Mouse (Mus musculus): Measurements from ENCODE around the gene Olfr872. TPM values are rescaled to one million over a fixed set of nuclear protein-coding genes. Genes with fewer than 3 reads are reported as not detected.
"Not testable (repeated sequence)": the region's sequence is repeated elsewhere in the genome, so short reads cannot be mapped to it uniquely, and the experiment has no call there.

Gene Olfr872
- not detected in 2 replicates for polyA plus RNA-seq (2016; fragmentation: Nextera tagmentation; extraction: Ambion mirVana)

DNA sequence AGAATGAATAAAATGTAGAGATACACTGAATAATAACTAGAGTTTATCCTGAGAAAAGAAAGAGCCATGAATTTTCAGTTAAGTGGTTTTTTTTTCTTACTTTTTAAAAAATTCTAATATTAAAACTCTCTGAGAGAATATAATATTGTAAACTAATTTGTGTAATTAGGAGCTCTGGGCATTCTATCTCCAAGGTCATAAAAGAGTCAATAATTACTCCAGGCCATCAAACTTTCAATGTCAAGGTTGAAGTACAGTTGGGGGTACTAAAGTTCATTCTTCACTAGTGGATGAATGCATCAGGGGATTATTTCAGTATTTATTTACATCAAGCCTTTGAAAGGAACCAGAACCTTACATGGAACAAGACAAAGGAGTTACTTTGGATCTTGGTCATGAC, at the start of gene Olfr872:
Gene Olfr872, plus strand, starts transcription at position 301 of the 400 bp plus-strand sequence.
- H3K9me3 ChIP-seq (replicated peaks) = peaks cover 9% of the 10 kb centered on the region
- no peak within 1 kb of the TSS for H3K4me3 ChIP-seq
- H3K36me3 ChIP-seq = no peaks in the 10 kb centered on the region
- H3K9ac ChIP-seq = no peak within 1 kb of the TSS
- no peaks in the 10 kb centered on the region for H3K27me3 ChIP-seq (replicated peaks)
- H3K27ac ChIP-seq (ENCODE audit: poor library complexity, severe bottlenecking) = no peak within 1 kb of the TSS
- ATAC-seq (ENCODE audit: insufficient number of reproducible peaks, low FRiP score) = no peak
- H3K4me1 ChIP-seq (replicated peaks) = no peaks in the 10 kb centered on the region
- H3K4me2 ChIP-seq = no peak within 1 kb of the TSS

- no peak overlapping the region for H3K9ac ChIP-seq
- H3K4me3 ChIP-seq = no peak overlapping the region
- no peak for ATAC-seq (ENCODE audit: insufficient number of reproducible peaks, low FRiP score)
- 67% methylated on average over 1 of the region's 1 CpGs for WGBS
- peaks cover 11% of the 10 kb centered on the region for H3K9me3 ChIP-seq (replicated peaks)
- no peak overlapping the region for H3K4me2 ChIP-seq
- H3K36me3 ChIP-seq = no peaks in the 10 kb centered on the region
- no peaks in the 10 kb centered on the region for H3K27me3 ChIP-seq (replicated peaks)
- H3K27ac ChIP-seq (ENCODE audit: poor library complexity, severe bottlenecking) = no peak overlapping the region
- H3K4me1 ChIP-seq (replicated peaks) = no peaks in the 10 kb centered on the region
These were observed 34.8 kb upstream of the Olfr872 start for GRCm38 (mm10) chr9:20202131-20202530.

- not testable (repeated sequence) for H3K4me3 ChIP-seq; H3K9ac ChIP-seq; H3K36me3 ChIP-seq; H3K27me3 ChIP-seq (replicated peaks); H3K4me2 ChIP-seq; H3K27ac ChIP-seq (ENCODE audit: poor library complexity, severe bottlenecking); ATAC-seq (ENCODE audit: insufficient number of reproducible peaks, low FRiP score); H3K4me1 ChIP-seq (replicated peaks)
- H3K9me3 ChIP-seq (replicated peaks) = peaks cover 11% of the 10 kb centered on the region
- WGBS = 75% methylated on average over 7 of the region's 7 CpGs
These were observed 33.4 kb upstream of the Olfr872 start for GRCm38 (mm10) chr9:20203413-20203984.

GRCm38 (mm10) chr9:20210812-20211211, 26.1 kb upstream of the Olfr872 start:
- Histone ChIP-seq H3K27me3 (replicated peaks) (no peaks in the 10 kb centered on the region), H3K4me1 (replicated peaks) (no peaks in the 10 kb centered on the region), H3K9me3 (replicated peaks) (peaks cover 3% of the 10 kb centered on the region; the same call in 1 of the 2 replicates), H3K36me3 (no peaks in the 10 kb centered on the region), H3K4me3 (no peak overlapping the region), H3K27ac (ENCODE audit: poor library complexity, severe bottlenecking) (no peak overlapping the region), H3K4me2 (no peak overlapping the region), H3K9ac (no peak overlapping the region)
- WGBS = 36% methylated on average over 1 of the region's 1 CpGs
- ATAC-seq (ENCODE audit: insufficient number of reproducible peaks, low FRiP score) = no peak

DNA sequence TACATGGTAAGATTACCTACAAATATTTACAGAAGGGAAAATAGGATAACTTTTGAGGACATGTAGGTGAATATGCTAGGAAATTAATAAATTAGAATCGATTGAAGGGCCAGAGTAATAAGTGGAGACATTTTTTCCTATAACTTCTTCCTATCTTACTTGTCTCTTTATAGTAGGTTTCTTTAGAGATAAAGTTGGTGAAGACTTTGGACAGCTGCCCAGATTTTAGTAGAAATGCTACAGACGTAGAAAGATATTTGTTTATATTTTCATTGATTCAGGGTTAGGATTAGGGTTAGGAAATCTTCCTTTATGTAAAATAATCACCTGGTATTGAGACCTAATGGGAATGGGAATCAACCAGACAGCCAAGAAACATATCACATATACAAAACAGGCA, 25.4 kb upstream of the Olfr872 start:
- no peak for ATAC-seq (ENCODE audit: insufficient number of reproducible peaks, low FRiP score)
- H3K4me2 ChIP-seq = no peak overlapping the region
- H3K4me3 ChIP-seq = no peak overlapping the region
- no peaks in the 10 kb centered on the region for H3K36me3 ChIP-seq
- WGBS = 52% methylated on average over 2 of the region's 2 CpGs
- no peak overlapping the region for H3K27ac ChIP-seq (ENCODE audit: poor library complexity, severe bottlenecking)
- H3K9me3 ChIP-seq (replicated peaks) = peaks cover 3% of the 10 kb centered on the region; the same call in 1 of the 2 replicates
- H3K27me3 ChIP-seq (replicated peaks) = no peaks in the 10 kb centered on the region
- no peak overlapping the region for H3K9ac ChIP-seq
- H3K4me1 ChIP-seq (replicated peaks) = no peaks in the 10 kb centered on the region

GRCm38 (mm10) chr9:20211907-20212306, 25.0 kb upstream of the Olfr872 start, which contains the start of gene Olfr871:
Gene Olfr871 (plus strand): TSS chr9:20212207.
- Histone ChIP-seq H3K27ac (ENCODE audit: poor library complexity, severe bottlenecking) (no peak within 1 kb of the TSS), H3K4me3 (no peak within 1 kb of the TSS), H3K9me3 (replicated peaks) (peaks cover 6% of the 10 kb centered on the region), H3K4me2 (no peak within 1 kb of the TSS), H3K4me1 (replicated peaks) (no peaks in the 10 kb centered on the region), H3K27me3 (replicated peaks) (no peaks in the 10 kb centered on the region), H3K9ac (no peak within 1 kb of the TSS), H3K36me3 (no peaks in the 10 kb centered on the region)
- ATAC-seq (ENCODE audit: insufficient number of reproducible peaks, low FRiP score) = no peak

GRCm38 (mm10) chr9:20237378-20237777, 459 bp downstream of the Olfr872 start:
- peaks cover 9% of the 10 kb centered on the region for H3K9me3 ChIP-seq (replicated peaks)
- H3K4me2 ChIP-seq = no peak overlapping the region
- H3K4me1 ChIP-seq (replicated peaks) = no peaks in the 10 kb centered on the region
- H3K27ac ChIP-seq (ENCODE audit: poor library complexity, severe bottlenecking) = no peak overlapping the region
- WGBS = 64% methylated on average over 2 of the region's 2 CpGs
- H3K9ac ChIP-seq = no peak overlapping the region
- H3K36me3 ChIP-seq = no peaks in the 10 kb centered on the region
- no peak for ATAC-seq (ENCODE audit: insufficient number of reproducible peaks, low FRiP score)
- no peak overlapping the region for H3K4me3 ChIP-seq
- no peaks in the 10 kb centered on the region for H3K27me3 ChIP-seq (replicated peaks)

DNA sequence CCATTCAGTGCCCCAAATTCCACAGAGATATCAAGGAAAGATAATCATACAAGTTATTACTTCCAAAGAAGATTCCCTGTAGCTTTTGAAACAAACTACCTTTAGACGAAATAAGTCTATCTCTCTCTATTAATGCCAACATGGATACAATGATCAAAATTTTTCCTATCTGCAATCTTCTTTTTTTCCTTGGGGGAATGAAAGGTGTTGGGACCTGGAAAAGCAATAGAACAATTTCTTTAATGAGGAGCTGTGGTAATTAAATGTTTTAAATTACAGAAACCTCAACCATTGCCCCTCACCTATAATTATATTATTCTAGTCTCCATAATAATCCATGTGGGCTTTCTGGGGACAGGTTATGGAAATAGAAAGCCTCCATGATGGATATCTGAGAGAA, 45.1 kb downstream of the Olfr872 start, which contains the start of gene Olfr39:
Gene Olfr39, plus strand, starts transcription at position 301 of the 400 bp plus-strand sequence.
- WGBS = 68% methylated on average over 1 of the region's 1 CpGs
- no peak within 1 kb of the TSS for H3K9ac ChIP-seq
- ATAC-seq (ENCODE audit: insufficient number of reproducible peaks, low FRiP score) = no peak

GRCm38 (mm10) chr9:20295562-20295961, 58.6 kb downstream of the Olfr872 start:
- not testable (repeated sequence) for H3K27ac ChIP-seq (ENCODE audit: poor library complexity, severe bottlenecking); H3K36me3 ChIP-seq; H3K27me3 ChIP-seq (replicated peaks); H3K9ac ChIP-seq; H3K4me3 ChIP-seq; H3K4me1 ChIP-seq (replicated peaks); H3K9me3 ChIP-seq (replicated peaks); H3K4me2 ChIP-seq; ATAC-seq (ENCODE audit: insufficient number of reproducible peaks, low FRiP score)
- 72% methylated on average over 5 of the region's 5 CpGs for WGBS

More for the DNA sequence above, 45.1 kb downstream of the Olfr872 start, which contains the start of gene Olfr39:
- Histone ChIP-seq H3K27me3 (replicated peaks) (no peaks in the 10 kb centered on the region), H3K27ac (ENCODE audit: poor library complexity, severe bottlenecking) (no peak within 1 kb of the TSS), H3K4me1 (replicated peaks) (no peaks in the 10 kb centered on the region), H3K4me3 (no peak within 1 kb of the TSS), H3K4me2 (no peak within 1 kb of the TSS), H3K36me3 (no peaks in the 10 kb centered on the region), H3K9me3 (replicated peaks) (no peaks in the 10 kb centered on the region)

- Histone ChIP-seq H3K9me3 (replicated peaks) (0 out of 2 replicates have a peak, but pooled peaks cover 9% of the 10 kb centered on the region), H3K4me2 (no peak within 1 kb of the TSS), H3K9ac (no peak within 1 kb of the TSS), H3K27ac (ENCODE audit: poor library complexity, severe bottlenecking) (no peak within 1 kb of the TSS), H3K27me3 (replicated peaks) (no peaks in the 10 kb centered on the region), H3K4me1 (replicated peaks) (no peaks in the 10 kb centered on the region), H3K4me3 (no peak within 1 kb of the TSS), H3K36me3 (no peaks in the 10 kb centered on the region)
- WGBS = 77% methylated on average over 1 of the region's 1 CpGs
- ATAC-seq (ENCODE audit: insufficient number of reproducible peaks, low FRiP score) = no peak
These were observed 61.3 kb downstream of the Olfr872 start, which contains the start of gene Olfr873 for GRCm38 (mm10) chr9:20298232-20298631. Gene Olfr873 (plus strand): TSS chr9:20298532.

All from heart, embryonic 12.5 days (tissue).